Mouse (Mus musculus) bone marrow, adult 2 months (tissue): ENCODE measurements around the gene Rab35.

Experiments used
- CTCF ChIP-seq: fragments of 200-500 bp; IDR thresholded peaks from 2 replicates; pipeline ENCODE4 v1.5.1; 2011; ENCODE audit warnings: low read length, control low read depth; ENCODE audit not compliant: control insufficient read depth, insufficient read depth
- POLR2A ChIP-seq: fragments of 200-500 bp; IDR thresholded peaks from 2 replicates; pipeline ENCODE4 v1.6.1; 2011; ENCODE audit warnings: low read depth, mild to moderate bottlenecking, control low read depth, low read length, borderline replicate concordance; ENCODE audit not compliant: control insufficient read depth

DNA sequence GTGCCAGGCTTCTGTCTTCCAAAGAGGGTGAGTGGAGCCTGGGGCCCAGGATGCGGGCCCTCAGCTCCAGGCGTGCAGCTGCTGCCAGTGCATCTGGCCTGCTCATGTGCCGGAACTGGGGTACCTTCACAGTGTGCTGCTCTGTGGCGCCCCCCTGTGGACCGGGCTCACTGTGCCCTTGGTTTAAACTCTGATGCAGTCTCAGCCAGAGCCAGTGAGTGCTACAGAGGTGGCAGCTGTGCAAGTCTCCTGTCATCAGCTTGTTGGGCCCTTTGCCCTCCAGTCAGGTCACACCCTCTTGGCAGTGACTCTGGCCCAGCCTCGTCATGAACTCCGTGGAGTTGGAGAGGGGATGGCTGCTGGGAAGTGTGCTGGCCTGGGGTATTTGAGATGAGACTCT, 16.8 kb upstream of the Rab35 start:
- TF ChIP-seq CTCF (peak; percentile 77), POLR2A (no peak)
